Mouse (Mus musculus) cerebellum, adult 9-10 months (tissue): ENCODE data around the gene Zfp574.

Source experiments
- DNase-seq: peaks from one replicate; pipeline ENCODE4 v3.0.0; 2022

Gene Zfp574

GRCm38 (mm10) chr7:25120061-25120834, 47.9 kb downstream of the Zfp574 start:
- no peak for DNase-seq

GRCm38 (mm10) chr7:25121240-25121786, 48.9 kb downstream of the Zfp574 start:
- no peak for DNase-seq

GRCm38 (mm10) chr7:25125716-25126281, 53.4 kb downstream of the Zfp574 start:
- no peak for DNase-seq

GRCm38 (mm10) chr7:25127971-25128370, 55.6 kb downstream of the Zfp574 start:
- DNase-seq: no peak

GRCm38 (mm10) chr7:25129390-25129979, 57.1 kb downstream of the Zfp574 start:
- DNase-seq: no peak

GRCm38 (mm10) chr7:25130565-25130964, 58.2 kb downstream of the Zfp574 start:
- DNase-seq: no peak

GRCm38 (mm10) chr7:25131247-25131646, 58.9 kb downstream of the Zfp574 start:
- no peak for DNase-seq

GRCm38 (mm10) chr7:25132318-25132960, 60.1 kb downstream of the Zfp574 start:
- no peak for DNase-seq
